Mouse (Mus musculus) limb, embryonic 13.5 days (tissue): Measurements from ENCODE around the gene Slc17a2. TPM values are rescaled to one million over a fixed set of nuclear protein-coding genes. Genes with fewer than 3 reads are reported as not detected.
"Not testable (repeated sequence)": the region's sequence is repeated elsewhere in the genome, so short reads cannot be mapped to it uniquely, and the experiment has no call there.

Source experiments
- ATAC-seq: fragments of 200-750 bp; cut with Nextera tagmentation; 2 replicates; pipeline ENCODE4 v1.8.0; 2017; ENCODE audit warnings: low read depth, moderate number of reproducible peaks, moderate TSS enrichment; ENCODE audit not compliant: low FRiP score
- H3K27ac ChIP-seq: fragments of 300-500 bp; sonication (generic); 2 replicates; pipeline ENCODE4 v1.5.1; 2015; ENCODE audit warnings: inconsistent platforms, mild to moderate bottlenecking, moderate library complexity
- H3K27me3 ChIP-seq: fragments of 300-500 bp; sonication (generic); 2 replicates; pipeline ENCODE4 v1.6.1; 2015; ENCODE audit warnings: mild to moderate bottlenecking, inconsistent platforms
- H3K36me3 ChIP-seq: fragments of 300-500 bp; sonication (generic); 2 replicates; pipeline ENCODE4 v1.6.1; 2015; ENCODE audit warnings: inconsistent platforms, mild to moderate bottlenecking, moderate library complexity
- H3K4me1 ChIP-seq: fragments of 300-500 bp; sonication (generic); 2 replicates; pipeline ENCODE4 v1.6.1; 2015; ENCODE audit warnings: inconsistent platforms
- H3K4me2 ChIP-seq: fragments of 300-500 bp; sonication (generic); replicated peaks from 2 replicates; pipeline ENCODE4 v1.6.1; 2015; ENCODE audit warnings: inconsistent platforms, mild to moderate bottlenecking, moderate library complexity
- H3K4me3 ChIP-seq: fragments of 300-500 bp; sonication (generic); 2 replicates; pipeline ENCODE4 v1.5.1; 2015; ENCODE audit warnings: moderate library complexity, mild to moderate bottlenecking, inconsistent platforms
- H3K9ac ChIP-seq: fragments of 300-500 bp; sonication (generic); 2 replicates; pipeline ENCODE4 v1.6.1; 2015; ENCODE audit warnings: mild to moderate bottlenecking, inconsistent platforms
- H3K9me3 ChIP-seq: fragments of 300-500 bp; sonication (generic); 2 replicates; pipeline ENCODE4 v1.6.1; 2016; ENCODE audit warnings: inconsistent platforms
- WGBS: fragments of 180-500 bp; shearing (Covaris S2); methylation state at CpG from one replicate; pipeline ENCODE4 v1.1.7; 2015; 5-methylcytosine and 5-hydroxymethylcytosine counted together
- polyA plus RNA-seq: library from polyadenylated mRNA; unstranded; fragments of >200 nt; fragmentation: Nextera tagmentation; extraction: Ambion mirVana; gene quantifications from 2 replicates; pipeline ENCODE4 v1.2.1, GENCODE M21; 2015

Gene Slc17a2
- not detected in 2 replicates for polyA plus RNA-seq

GRCm38 (mm10) chr13:23806422-23807052 is at the start of gene Slc17a2:
TSS of gene Slc17a2 (plus strand) at chr13:23806993.
- Histone ChIP-seq H3K4me1 (no peaks in the 10 kb centered on the region), H3K36me3 (no peaks in the 10 kb centered on the region), H3K4me3 (no peak within 1 kb of the TSS), H3K27ac (no peak within 1 kb of the TSS), H3K9me3 (no peaks in the 10 kb centered on the region), H3K4me2 (no peak within 1 kb of the TSS), H3K9ac (no peak within 1 kb of the TSS), H3K27me3 (no peaks in the 10 kb centered on the region)
- WGBS = 89% methylated on average over 15 of the region's 15 CpGs
- no peak for ATAC-seq

DNA sequence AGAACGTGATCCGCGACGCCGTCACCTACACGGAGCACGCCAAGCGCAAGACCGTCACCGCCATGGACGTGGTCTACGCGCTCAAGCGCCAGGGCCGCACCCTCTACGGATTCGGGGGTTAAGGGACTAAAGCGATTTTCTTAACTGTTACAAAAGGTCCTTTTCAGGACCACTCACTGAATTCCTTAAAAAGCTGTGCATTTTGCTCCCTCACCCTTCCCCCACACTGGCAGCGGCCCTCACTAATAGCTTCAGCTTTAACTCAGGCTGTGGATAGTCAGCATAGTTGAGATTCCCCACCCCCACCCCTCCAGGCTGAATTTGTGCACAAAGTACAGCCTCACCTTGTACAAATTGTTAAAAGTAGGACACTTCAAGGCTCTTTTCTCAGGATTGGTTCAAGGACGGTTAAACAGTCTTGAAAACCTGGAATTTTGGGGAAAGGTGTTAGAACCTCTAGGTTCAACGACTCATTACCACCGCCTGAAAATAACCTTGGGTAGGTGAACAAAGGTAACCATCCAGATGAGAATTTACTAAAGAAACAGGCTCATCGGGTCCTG is 49.5 kb upstream of the Slc17a2 start:
- peak; percentile 16 for ATAC-seq
- Histone ChIP-seq H3K4me2 (peak overlapping the region; percentile 82), H3K9me3 (no peaks in the 10 kb centered on the region), H3K4me1 (peaks cover 29% of the 10 kb centered on the region), H3K9ac (peak overlapping the region; percentile 69), H3K27ac (peak overlapping the region; percentile 94), H3K36me3 (no peaks in the 10 kb centered on the region), H3K27me3 (no peaks in the 10 kb centered on the region), H3K4me3 (peak overlapping the region; percentile 46)
- WGBS = under 1% methylated on average over 18 of the region's 23 CpGs

DNA sequence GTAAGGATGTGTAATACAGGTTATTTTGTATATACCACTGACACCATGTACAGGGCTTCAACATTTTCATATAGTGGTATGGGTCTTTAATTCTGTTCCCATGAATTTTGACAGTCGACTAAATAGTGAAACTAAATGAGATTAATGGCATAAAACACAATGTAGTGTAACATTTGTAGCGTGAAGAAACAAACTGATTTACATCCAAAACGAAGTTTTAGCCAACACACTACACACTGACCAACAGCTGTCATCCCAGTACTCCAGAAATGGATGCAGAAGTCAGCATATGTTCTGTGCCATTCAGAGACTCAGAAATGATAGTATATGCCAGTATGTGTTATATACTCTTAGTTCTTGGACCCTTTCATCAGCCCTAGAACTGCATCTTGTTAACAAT is 48.9 kb upstream of the Slc17a2 start:
- Histone ChIP-seq H3K4me2 (peak overlapping the region; percentile 41), H3K36me3 (no peaks in the 10 kb centered on the region), H3K27ac (peak overlapping the region; percentile 29; the same call in 1 of the 2 replicates), H3K4me3 (no peak overlapping the region), H3K9me3 (no peaks in the 10 kb centered on the region), H3K27me3 (no peaks in the 10 kb centered on the region), H3K9ac (no peak overlapping the region), H3K4me1 (peaks cover 26% of the 10 kb centered on the region)
- WGBS = 46% methylated on average over 3 of the region's 3 CpGs
- no peak for ATAC-seq

- Histone ChIP-seq H3K4me3 (no peak overlapping the region), H3K4me2 (no peak overlapping the region; the same call in 1 of the 2 replicates), H3K36me3 (no peaks in the 10 kb centered on the region), H3K4me1 (peaks cover 22% of the 10 kb centered on the region), H3K27ac (no peak overlapping the region), H3K9me3 (no peaks in the 10 kb centered on the region), H3K9ac (no peak overlapping the region), H3K27me3 (no peaks in the 10 kb centered on the region)
- no peak for ATAC-seq
- whole genome bisulfite sequencing = 76% methylated on average over 3 of the region's 3 CpGs
Observed at GRCm38 (mm10) chr13:23759251-23759771, 47.5 kb upstream of the Slc17a2 start.

DNA sequence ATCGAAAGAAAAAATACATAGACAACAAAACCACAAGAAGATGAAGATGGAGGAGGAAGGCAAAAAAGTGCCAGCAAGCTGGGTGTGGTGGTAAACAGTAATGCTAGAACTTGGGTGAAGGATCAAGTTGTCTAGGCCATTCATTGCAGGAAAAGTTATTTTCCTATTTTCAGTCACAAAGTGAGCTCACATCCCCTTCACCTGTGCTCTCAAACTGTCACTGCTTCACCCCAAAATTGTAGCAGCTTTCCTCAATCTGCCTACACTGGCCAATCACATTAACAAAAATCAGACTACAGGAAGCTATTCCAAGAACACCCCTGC is 46.9 kb upstream of the Slc17a2 start:
- 57% methylated on average over 1 of the region's 1 CpGs for WGBS
- H3K27ac ChIP-seq = peak overlapping the region; percentile 90; the same call in 1 of the 2 replicates
- peak overlapping the region; percentile 92 for H3K4me2 ChIP-seq
- no peak for ATAC-seq
- peak overlapping the region; percentile 59 for H3K4me3 ChIP-seq
- peaks cover 26% of the 10 kb centered on the region for H3K4me1 ChIP-seq
- H3K36me3 ChIP-seq = no peaks in the 10 kb centered on the region
- peak overlapping the region; percentile 68; the same call in 1 of the 2 replicates for H3K9ac ChIP-seq
- H3K27me3 ChIP-seq = no peaks in the 10 kb centered on the region
- H3K9me3 ChIP-seq = no peaks in the 10 kb centered on the region

GRCm38 (mm10) chr13:23760240-23760971 is 46.4 kb upstream of the Slc17a2 start:
- Histone ChIP-seq H3K4me2 (peak overlapping the region; percentile 92), H3K36me3 (no peaks in the 10 kb centered on the region), H3K27ac (peak overlapping the region; percentile 90), H3K4me1 (peaks cover 26% of the 10 kb centered on the region), H3K9ac (peak overlapping the region; percentile 68), H3K4me3 (peak overlapping the region; percentile 59), H3K27me3 (no peaks in the 10 kb centered on the region), H3K9me3 (no peaks in the 10 kb centered on the region)
- WGBS = under 1% methylated on average over 25 of the region's 27 CpGs
- peak; percentile 2; the same call in 1 of the 2 replicates for ATAC-seq

DNA sequence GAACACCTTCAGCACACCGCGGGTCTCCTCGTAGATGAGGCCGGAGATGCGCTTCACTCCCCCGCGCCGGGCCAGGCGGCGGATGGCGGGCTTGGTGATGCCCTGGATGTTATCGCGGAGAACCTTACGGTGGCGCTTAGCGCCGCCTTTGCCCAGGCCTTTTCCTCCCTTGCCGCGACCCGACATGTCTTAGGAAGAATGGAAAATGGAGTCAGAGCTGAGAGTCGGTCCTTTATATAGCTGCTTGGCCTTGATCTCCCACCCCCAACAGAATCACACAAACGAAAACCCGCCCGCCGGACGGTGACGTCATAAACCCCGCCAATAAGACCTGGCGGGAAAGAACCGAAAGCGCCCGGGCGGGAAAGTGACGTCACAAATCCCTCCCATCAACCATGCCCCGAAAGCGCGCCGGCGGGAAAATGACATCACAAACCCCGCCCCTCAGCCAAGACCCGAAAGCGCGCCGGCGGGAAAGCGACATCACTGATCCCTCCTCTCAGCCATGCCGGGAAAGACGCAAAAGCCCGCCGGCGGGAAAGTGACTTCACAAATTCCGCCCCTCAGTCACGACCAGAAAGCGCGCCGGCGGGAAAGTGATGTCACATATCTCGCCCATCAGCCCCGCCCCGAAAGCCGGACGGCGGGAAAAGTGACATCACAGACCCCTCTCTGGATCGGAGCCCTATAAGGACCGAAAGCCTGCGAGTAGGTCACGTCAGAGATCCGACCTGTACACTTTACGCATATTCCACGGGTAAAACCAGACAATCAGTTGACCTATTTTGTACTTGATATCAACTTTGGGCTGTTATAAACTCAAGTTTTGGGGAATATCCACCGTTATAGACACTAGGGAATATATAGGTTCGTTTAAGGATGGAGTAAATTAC is 45.6 kb upstream of the Slc17a2 start, which contains the start of gene Hist1h4a:
Gene Hist1h4a, minus strand, starts transcription at position 259 of the 893 bp plus-strand sequence.
- no peaks in the 10 kb centered on the region for H3K36me3 ChIP-seq

DNA sequence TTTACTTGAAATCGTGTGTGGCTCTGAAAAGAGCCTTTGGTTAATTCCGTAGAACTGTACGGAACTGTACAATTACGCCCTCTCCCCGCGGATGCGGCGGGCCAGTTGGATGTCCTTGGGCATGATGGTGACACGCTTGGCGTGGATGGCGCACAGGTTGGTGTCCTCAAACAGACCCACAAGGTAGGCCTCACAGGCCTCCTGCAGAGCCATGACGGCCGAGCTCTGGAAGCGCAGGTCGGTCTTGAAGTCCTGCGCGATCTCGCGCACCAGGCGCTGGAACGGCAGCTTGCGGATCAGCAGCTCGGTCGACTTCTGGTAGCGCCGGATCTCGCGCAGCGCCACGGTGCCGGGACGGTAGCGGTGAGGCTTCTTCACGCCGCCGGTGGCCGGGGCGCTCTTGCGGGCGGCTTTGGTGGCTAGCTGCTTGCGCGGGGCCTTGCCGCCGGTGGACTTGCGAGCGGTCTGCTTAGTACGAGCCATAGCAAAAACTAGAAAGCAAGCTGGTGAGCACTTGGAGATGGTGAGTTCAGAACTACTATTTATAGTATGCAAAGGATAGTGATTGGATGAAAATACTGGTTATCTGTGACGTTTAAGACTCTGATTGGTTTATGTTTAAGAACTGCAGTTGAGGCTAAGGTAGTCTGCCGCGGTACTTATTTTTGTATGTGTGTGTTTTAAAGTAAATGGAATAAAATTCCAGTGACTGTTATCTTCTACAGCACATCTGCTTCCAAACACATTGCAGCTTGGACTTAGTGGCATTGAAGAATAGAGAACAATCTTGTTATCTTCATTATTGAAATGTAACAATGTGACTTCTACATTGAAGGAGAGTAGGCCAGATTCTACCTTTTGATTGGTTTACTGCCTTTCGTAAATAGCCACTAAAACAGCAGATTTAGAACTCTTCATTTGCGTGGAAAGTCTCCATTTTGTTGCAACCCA is 44.6 kb upstream of the Slc17a2 start, which contains the start of gene Hist1h3a:
Gene Hist1h3a, minus strand, starts transcription at position 516 of the 951 bp plus-strand sequence.
- H3K4me3 ChIP-seq = peak within 1 kb of the TSS; percentile 59
- H3K27me3 ChIP-seq, H3K9me3 ChIP-seq, H3K36me3 ChIP-seq: not testable (repeated sequence)
- 1% methylated on average over 29 of the region's 52 CpGs for WGBS
- H3K27ac ChIP-seq = peak within 1 kb of the TSS; percentile 97
- H3K9ac ChIP-seq = peak within 1 kb of the TSS; percentile 74
- H3K4me1 ChIP-seq = peaks cover 26% of the 10 kb centered on the region
- peak within 1 kb of the TSS; percentile 92 for H3K4me2 ChIP-seq
- ATAC-seq = peak; percentile 77

More for the DNA sequence above, 45.6 kb upstream of the Slc17a2 start, which contains the start of gene Hist1h4a:
- Histone ChIP-seq H3K9me3 (no peaks in the 10 kb centered on the region), H3K4me1 (peaks cover 26% of the 10 kb centered on the region), H3K9ac (peak within 1 kb of the TSS; percentile 74), H3K27ac (peak within 1 kb of the TSS; percentile 97), H3K27me3 (no peaks in the 10 kb centered on the region), H3K4me3 (peak within 1 kb of the TSS; percentile 59), H3K4me2 (peak within 1 kb of the TSS; percentile 92)
- ATAC-seq = peak; percentile 81
- WGBS = under 1% methylated on average over 69 of the region's 72 CpGs

DNA sequence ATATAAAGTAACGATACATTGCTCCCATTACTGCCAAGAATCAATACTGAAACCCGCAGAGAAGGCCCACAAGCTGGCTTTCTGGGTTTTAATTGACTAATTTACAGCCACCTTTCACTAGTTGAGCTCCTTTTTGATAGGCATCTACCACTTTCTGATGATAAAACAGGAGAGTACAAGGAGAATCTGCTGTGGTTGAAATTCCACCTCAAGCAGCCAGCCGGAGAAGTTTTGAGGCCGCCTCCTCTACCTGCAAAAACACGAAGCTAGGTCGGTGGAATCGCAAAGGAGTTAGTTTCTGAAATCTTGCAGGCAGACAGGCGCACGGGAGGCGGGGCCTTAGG is 43.6 kb upstream of the Slc17a2 start:
- Histone ChIP-seq H3K9me3 (no peaks in the 10 kb centered on the region), H3K4me1 (peaks cover 18% of the 10 kb centered on the region), H3K4me2 (peak overlapping the region; percentile 92), H3K27ac (peak overlapping the region; percentile 97), H3K36me3 (no peaks in the 10 kb centered on the region), H3K27me3 (no peaks in the 10 kb centered on the region), H3K9ac (peak overlapping the region; percentile 64), H3K4me3 (peak overlapping the region; percentile 59)
- ATAC-seq = no peak
- under 1% methylated on average over 10 of the region's 10 CpGs for WGBS

- Histone ChIP-seq H3K4me2 (peak within 1 kb of the TSS; percentile 92), H3K4me1 (peaks cover 18% of the 10 kb centered on the region), H3K27ac (peak within 1 kb of the TSS; percentile 97), H3K9me3 (no peaks in the 10 kb centered on the region), H3K27me3 (no peaks in the 10 kb centered on the region), H3K9ac (peak within 1 kb of the TSS; percentile 88), H3K4me3 (peak within 1 kb of the TSS; percentile 59), H3K36me3 (no peaks in the 10 kb centered on the region)
- 3% methylated on average over 34 of the region's 34 CpGs for WGBS
- peak; percentile 70 for ATAC-seq
Observed at GRCm38 (mm10) chr13:23763586-23764323, 43.0 kb upstream of the Slc17a2 start, which contains the start of gene Hist1h1a. TSS of gene Hist1h1a (plus strand) at chr13:23763666.
